Mouse (Mus musculus): ENCODE measurements around the gene Dbn1. TPM values are rescaled to one million over a fixed set of nuclear protein-coding genes. Genes with fewer than 3 reads are reported as not detected.
"Not testable (repeated sequence)": the region's sequence is repeated elsewhere in the genome, so short reads cannot be mapped to it uniquely, and the experiment has no call there.

Gene Dbn1
- total RNA-seq, 2 experiments from 2014 or later, result 53.7 to 58.2 TPM

DNA sequence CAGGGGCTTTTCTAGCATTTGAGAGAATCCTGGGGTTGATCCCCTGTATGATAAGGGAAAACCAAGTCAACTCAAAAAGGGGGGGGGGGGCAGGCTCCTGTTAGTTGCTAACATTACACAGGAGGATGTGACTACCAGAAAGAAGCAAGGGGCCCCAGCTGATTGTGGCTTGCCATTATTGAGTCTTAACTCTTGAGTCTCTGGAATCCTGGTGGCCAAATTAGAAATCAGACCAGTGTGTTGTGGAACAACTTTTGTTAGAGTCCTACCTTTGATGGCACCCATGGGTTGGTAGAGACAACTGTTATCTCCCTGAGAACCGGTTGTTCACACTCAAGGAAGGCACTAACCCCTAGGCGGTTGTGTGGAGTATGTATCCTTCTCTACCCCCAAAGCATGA, 24.9 kb downstream of the Dbn1 start:
- no peak for DNase-seq
- intact Hi-C loops (cut with DNase I), result no loop called here

DNA sequence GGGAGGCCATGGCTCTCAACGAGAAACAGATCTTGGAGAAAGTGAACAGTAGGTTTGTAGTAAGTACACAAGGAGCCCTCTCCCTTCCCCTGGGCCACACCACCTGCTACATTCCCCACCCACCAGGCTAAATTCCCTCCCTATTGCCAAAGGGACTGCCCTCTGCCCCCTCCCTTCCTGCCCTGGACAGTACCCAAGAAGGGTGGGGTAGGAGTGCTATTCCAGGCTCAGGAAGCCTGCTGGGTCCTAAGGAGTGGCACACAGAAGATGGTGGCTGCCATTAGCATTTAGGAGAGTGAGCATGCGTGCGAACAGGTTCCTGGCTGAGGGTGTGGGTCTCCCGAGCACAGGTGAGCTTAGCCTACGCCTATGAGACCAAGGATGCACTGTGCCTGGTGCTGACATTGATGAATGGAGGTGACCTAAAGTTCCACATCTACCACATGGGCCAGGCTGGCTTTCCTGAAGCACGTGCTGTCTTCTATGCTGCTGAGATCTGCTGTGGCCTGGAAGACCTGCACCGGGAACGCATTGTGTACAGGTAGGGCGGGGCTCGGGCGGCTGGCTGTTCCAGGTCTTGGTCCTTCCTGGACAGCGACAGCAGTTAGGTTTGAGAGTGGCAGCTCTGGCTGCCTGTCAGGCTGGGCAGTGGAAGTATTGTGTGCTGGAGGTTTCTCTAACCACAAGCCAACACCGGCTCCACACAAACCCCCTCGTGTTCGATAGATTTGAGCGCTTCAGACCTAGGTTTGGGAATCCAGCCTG, 35.9 kb downstream of the Dbn1 start:
- intact Hi-C loops (cut with DNase I), result no loop called here
- peak in 1 of 2 experiments; percentile 56 for DNase-seq

- intact Hi-C loops (cut with DNase I), result no loop called here
- no peak for DNase-seq
Observed at GRCm38 (mm10) chr13:55451296-55451695, 36.6 kb downstream of the Dbn1 start.

- intact Hi-C loops (cut with DNase I), result no loop called here
- DNase-seq, result peak; percentile 91 to 92
Observed at GRCm38 (mm10) chr13:55450511-55450980, 37.4 kb downstream of the Dbn1 start.

GRCm38 (mm10) chr13:55449679-55450441, 38.1 kb downstream of the Dbn1 start:
- intact Hi-C loops (cut with DNase I), result loop anchor here (10.0 kb wide), 1 partner anchor 235 kb away; no protein-coding TSS in a partner anchor
- no peak for DNase-seq

- intact Hi-C loops (cut with DNase I), result loop anchor here (10.0 kb wide), 1 partner anchor 234 kb away; no protein-coding TSS in a partner anchor
- no peak for DNase-seq
Observed at GRCm38 (mm10) chr13:55449205-55449604, 38.7 kb downstream of the Dbn1 start.

- DNase-seq, result no peak
- intact Hi-C loops (cut with DNase I), result loop anchor here (10.0 kb wide), 1 partner anchor 233 kb away; no protein-coding TSS in a partner anchor
Observed at GRCm38 (mm10) chr13:55448131-55448530, 39.8 kb downstream of the Dbn1 start.

- intact Hi-C loops (cut with DNase I), result loop anchor here (10.0 kb wide), 1 partner anchor 233 kb away; no protein-coding TSS in a partner anchor
- DNase-seq, result no peak
Observed at GRCm38 (mm10) chr13:55447543-55447943, 40.4 kb downstream of the Dbn1 start.

- intact Hi-C loops (cut with DNase I), result loop anchor here (10.0 kb wide), 1 partner anchor 232 kb away; no protein-coding TSS in a partner anchor
- no peak for DNase-seq
Observed at GRCm38 (mm10) chr13:55446483-55447105, 41.3 kb downstream of the Dbn1 start.

GRCm38 (mm10) chr13:55445361-55446091, 42.4 kb downstream of the Dbn1 start:
- peak in 1 of 2 experiments; percentile 66 for DNase-seq
- intact Hi-C loops (cut with DNase I), result loop anchor here (10.0 kb wide), 1 partner anchor 231 kb away; no protein-coding TSS in a partner anchor

DNA sequence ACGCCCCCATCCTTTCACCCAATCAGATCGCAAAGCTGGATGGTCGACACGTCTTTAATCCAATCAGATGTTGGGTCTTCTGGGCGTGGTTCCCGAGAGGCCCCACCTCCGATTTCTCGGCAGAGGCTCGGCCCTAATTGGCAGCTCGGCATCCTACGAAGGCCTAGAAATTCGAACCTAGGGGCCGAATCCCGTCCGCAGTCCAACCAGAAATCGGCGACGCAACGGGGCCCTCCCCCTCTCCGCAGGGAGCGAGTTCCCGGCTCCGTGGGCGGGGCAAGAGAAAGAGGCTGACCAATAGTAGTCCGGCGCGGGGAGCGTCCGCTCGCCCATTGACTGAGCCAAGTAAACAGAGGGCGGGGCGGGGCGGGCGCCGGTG, 43.0 kb downstream of the Dbn1 start, which contains the start of gene Grk6:
Grk6 (plus strand) TSS at position 136 of the 379 bp plus-strand sequence.
- peak; percentile 99 to 100 for DNase-seq
- intact Hi-C loops (cut with DNase I), result loop anchor here (10.0 kb wide), 1 partner anchor 230 kb away; no protein-coding TSS in a partner anchor

GRCm38 (mm10) chr13:55444286-55444936, 43.5 kb downstream of the Dbn1 start:
- DNase-seq, result no peak
- intact Hi-C loops (cut with DNase I), result loop anchor here (10.0 kb wide), 1 partner anchor 230 kb away; no protein-coding TSS in a partner anchor

DNA sequence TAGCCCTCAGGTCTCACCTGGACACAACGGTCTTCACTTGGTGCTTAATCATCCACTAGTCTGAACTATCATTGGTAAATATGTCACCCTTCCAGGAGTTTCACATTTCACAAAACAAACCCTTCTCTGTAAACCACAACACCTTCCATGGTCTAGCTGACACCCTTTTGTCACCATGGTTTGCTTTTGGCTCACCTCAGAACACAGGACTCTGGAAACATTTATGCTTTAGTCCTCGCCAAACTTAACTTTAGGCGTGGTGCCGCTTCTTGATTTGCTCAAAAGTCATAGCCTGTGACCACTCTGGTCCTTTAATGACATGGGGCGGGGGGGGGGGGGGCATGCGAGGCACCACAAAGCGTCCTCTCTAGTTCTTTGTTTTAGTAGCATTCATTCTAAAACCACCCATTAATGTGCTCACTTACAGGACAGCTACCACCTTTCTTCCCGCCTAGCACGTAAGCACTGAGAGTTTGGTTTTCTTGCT, 44.1 kb downstream of the Dbn1 start:
- DNase-seq, result no peak
- intact Hi-C loops (cut with DNase I), result loop anchor here (10.0 kb wide), 1 partner anchor 229 kb away; no protein-coding TSS in a partner anchor

DNA sequence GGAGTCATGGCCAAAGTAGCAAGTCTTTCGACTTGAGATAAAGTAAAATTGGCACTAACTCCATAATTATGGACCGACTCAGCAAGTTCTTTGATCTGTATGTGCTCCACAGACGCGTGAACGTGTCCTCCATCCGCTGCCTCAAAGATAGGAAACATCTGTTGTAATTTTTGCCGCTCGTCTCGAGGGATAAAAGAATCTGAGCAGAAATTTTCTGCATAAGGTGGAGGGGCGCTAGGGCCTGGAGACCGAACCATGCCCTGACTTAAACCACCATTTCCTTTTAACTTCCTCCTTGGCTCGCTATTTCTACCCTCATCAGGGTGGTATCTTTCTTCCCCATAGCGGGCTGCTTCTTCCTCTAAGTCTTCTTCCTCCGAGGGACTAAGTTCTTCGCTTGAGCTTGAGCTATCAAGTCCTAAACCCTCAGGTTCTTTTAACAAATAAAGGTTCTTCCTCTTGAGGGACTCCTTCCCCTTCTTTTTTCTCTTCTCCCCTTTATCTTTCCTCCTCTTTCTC, 50.7 kb downstream of the Dbn1 start:
- DNase-seq; intact Hi-C loops (cut with DNase I): not testable (repeated sequence)

- no peak for DNase-seq
- intact Hi-C loops (cut with DNase I), result no loop called here
Observed at GRCm38 (mm10) chr13:55431889-55432685, 55.8 kb downstream of the Dbn1 start.

DNA sequence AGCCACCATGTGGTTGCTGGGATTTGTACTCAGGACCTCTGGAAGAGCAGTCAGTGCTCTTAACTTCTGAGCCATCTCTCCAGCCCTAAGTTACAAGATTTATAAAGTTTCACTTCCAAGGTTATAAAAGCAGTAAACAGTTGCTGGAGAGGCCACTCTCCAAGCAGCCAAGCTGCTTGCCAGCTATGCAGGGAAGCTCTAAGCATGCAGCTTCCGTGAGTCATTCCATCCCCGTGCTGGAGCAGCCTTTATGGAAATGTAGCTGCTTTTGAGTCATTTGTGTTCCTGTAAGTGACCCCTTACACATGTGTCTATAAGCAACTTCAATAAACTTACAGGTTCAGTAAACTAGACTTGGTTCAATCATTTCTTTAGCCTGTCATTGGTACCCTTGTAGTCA, 57.3 kb downstream of the Dbn1 start:
- intact Hi-C loops (cut with DNase I), result no loop called here
- DNase-seq, result no peak

- intact Hi-C loops (cut with DNase I), result no loop called here
- DNase-seq, result peak in 1 of 2 experiments; percentile 71
Observed at GRCm38 (mm10) chr13:55429226-55429888, 58.6 kb downstream of the Dbn1 start.

DNA sequence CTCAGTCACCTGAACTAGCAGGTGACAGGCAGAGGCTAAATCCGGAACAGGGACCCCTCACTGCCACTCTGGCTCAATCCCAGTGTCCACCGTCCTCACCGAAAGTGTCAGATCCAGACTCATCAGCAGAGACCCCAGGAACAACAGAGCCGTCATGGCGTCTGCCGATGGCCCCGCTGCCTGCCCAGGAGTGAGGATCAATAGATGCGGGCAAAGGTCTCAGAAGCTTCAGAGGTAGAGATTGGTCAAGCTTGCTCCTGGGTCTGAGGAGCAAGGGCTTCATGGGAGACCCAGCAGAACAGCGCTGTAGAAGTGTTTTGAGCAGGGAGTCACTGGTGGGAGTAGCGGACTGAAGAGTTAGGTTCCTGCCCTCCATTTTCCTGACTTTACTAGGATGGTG, 61.3 kb downstream of the Dbn1 start, which contains the start of gene F12:
F12 (minus strand) TSS at position 181 of the 400 bp plus-strand sequence.
- intact Hi-C loops (cut with DNase I), result no loop called here
- DNase-seq, result no peak

Measured in heart, postnatal 10 days (tissue).